Mouse (Mus musculus) neural tube, embryonic 11.5 days (tissue): ENCODE data around the gene Zfp52. TPM values are rescaled to one million over a fixed set of nuclear protein-coding genes. Genes with fewer than 3 reads are reported as not detected.

Source experiments
- ATAC-seq: fragments of 200-750 bp; cut with Nextera tagmentation; 2 replicates; pipeline ENCODE4 v1.8.0; 2017; ENCODE audit warnings: moderate number of reproducible peaks, mild to moderate bottlenecking, moderate TSS enrichment, moderate library complexity; ENCODE audit not compliant: insufficient read depth, low FRiP score, low TSS enrichment
- DNase-seq: peaks from one replicate; pipeline ENCODE4 v3.0.0-alpha.2; 2015; ENCODE audit warnings: low spot score
- H3K27ac ChIP-seq: fragments of 300-500 bp; sonication (generic); 2 replicates; pipeline ENCODE4 v1.5.1; 2014; ENCODE audit warnings: low read depth, mild to moderate bottlenecking, low read length
- H3K27me3 ChIP-seq: fragments of 300-500 bp; sonication (generic); 2 replicates; pipeline ENCODE4 v1.6.1; 2014; ENCODE audit warnings: mild to moderate bottlenecking, low read length, mixed read lengths; ENCODE audit not compliant: control insufficient read depth, insufficient read depth
- H3K36me3 ChIP-seq: fragments of 300-500 bp; sonication (generic); 2 replicates; pipeline ENCODE4 v1.6.1; 2014; ENCODE audit warnings: mild to moderate bottlenecking, low read length, moderate library complexity, mixed read lengths; ENCODE audit not compliant: control insufficient read depth, insufficient read depth
- H3K4me1 ChIP-seq: fragments of 300-500 bp; sonication (generic); 2 replicates; pipeline ENCODE4 v1.6.1; 2014; ENCODE audit warnings: low read length, mixed read lengths; ENCODE audit not compliant: control insufficient read depth, insufficient read depth
- H3K4me2 ChIP-seq: fragments of 300-500 bp; sonication (generic); 2 replicates; pipeline ENCODE4 v1.6.1; 2014; ENCODE audit warnings: low read depth, mild to moderate bottlenecking, moderate library complexity
- H3K4me3 ChIP-seq: fragments of 300-500 bp; sonication (generic); 2 replicates; pipeline ENCODE4 v1.5.1; 2014; ENCODE audit warnings: low read depth, low read length
- H3K9ac ChIP-seq: fragments of 300-500 bp; sonication (generic); 2 replicates; pipeline ENCODE4 v1.6.1; 2014; ENCODE audit warnings: mild to moderate bottlenecking, low read length
- H3K9me3 ChIP-seq: fragments of 300-500 bp; sonication (generic); 2 replicates; pipeline ENCODE4 v1.6.1; 2016; ENCODE audit warnings: low read length; ENCODE audit not compliant: control insufficient read depth
- WGBS: fragments of 180-500 bp; shearing (Covaris S2); extraction: QIAGEN DNeasy Blood & Tissue Kit; methylation state at CpG from one replicate; pipeline ENCODE4 v1.1.7; 2014; 5-methylcytosine and 5-hydroxymethylcytosine counted together
- polyA plus RNA-seq: library from polyadenylated mRNA; unstranded; fragments of >200 nt; fragmentation: Nextera tagmentation; extraction: Ambion mirVana; gene quantifications from 2 replicates; pipeline ENCODE4 v1.2.1, GENCODE M21; 2014

Gene Zfp52
- polyA plus RNA-seq, 1 experiment from 2014 or later, result 1.5 TPM

GRCm38 (mm10) chr17:21516201-21517129 lies 18.9 kb upstream of the Zfp52 start:
- Histone ChIP-seq H3K4me3 (peak overlapping the region; percentile 51), H3K9me3 (no peaks in the 10 kb centered on the region), H3K9ac (peak overlapping the region; percentile 71), H3K27ac (peak overlapping the region; percentile 67; the same call in 1 of the 2 replicates), H3K4me2 (peak overlapping the region; percentile 85), H3K36me3 (no peaks in the 10 kb centered on the region), H3K4me1 (no peaks in the 10 kb centered on the region), H3K27me3 (no peaks in the 10 kb centered on the region)
- WGBS, result under 1% methylated on average over 37 of the region's 37 CpGs
- DNase-seq (peak; percentile 82), ATAC-seq (peak; percentile 89)

- Histone ChIP-seq H3K9ac (peak overlapping the region; percentile 71; the same call in 1 of the 2 replicates), H3K4me1 (no peaks in the 10 kb centered on the region), H3K27ac (peak overlapping the region; percentile 67; the same call in 1 of the 2 replicates), H3K4me3 (peak overlapping the region; percentile 51), H3K27me3 (no peaks in the 10 kb centered on the region), H3K4me2 (peak overlapping the region; percentile 85), H3K36me3 (no peaks in the 10 kb centered on the region), H3K9me3 (no peaks in the 10 kb centered on the region)
- 41% methylated on average over 4 of the region's 4 CpGs for WGBS
- ATAC-seq (no peak; the same call in 1 of the 2 replicates), DNase-seq (no peak)
Observed at GRCm38 (mm10) chr17:21517130-21517671, 18.1 kb upstream of the Zfp52 start.

GRCm38 (mm10) chr17:21526270-21526669 lies 9.1 kb upstream of the Zfp52 start:
- no peaks in the 10 kb centered on the region for H3K9me3 ChIP-seq
- no peak for ATAC-seq
- DNase-seq, result no peak
- no peak overlapping the region for H3K27ac ChIP-seq
- H3K9ac ChIP-seq, result no peak overlapping the region
- no peak overlapping the region for H3K4me2 ChIP-seq
- H3K27me3 ChIP-seq, result no peaks in the 10 kb centered on the region
- no peak overlapping the region for H3K4me3 ChIP-seq
- no peaks in the 10 kb centered on the region for H3K4me1 ChIP-seq
- H3K36me3 ChIP-seq, result no peaks in the 10 kb centered on the region

- DNase-seq, result no peak
- Histone ChIP-seq H3K27me3 (no peaks in the 10 kb centered on the region), H3K4me2 (no peak overlapping the region), H3K36me3 (no peaks in the 10 kb centered on the region), H3K9me3 (no peaks in the 10 kb centered on the region), H3K9ac (no peak overlapping the region), H3K4me3 (no peak overlapping the region), H3K27ac (no peak overlapping the region), H3K4me1 (no peaks in the 10 kb centered on the region)
- ATAC-seq, result no peak
- WGBS, result 62% methylated on average over 5 of the region's 5 CpGs
Observed at GRCm38 (mm10) chr17:21530645-21531330, 4.6 kb upstream of the Zfp52 start.

- Histone ChIP-seq H3K4me2 (peak overlapping the region; percentile 62), H3K4me3 (peak overlapping the region; percentile 60), H3K4me1 (no peaks in the 10 kb centered on the region), H3K9me3 (no peaks in the 10 kb centered on the region), H3K36me3 (no peaks in the 10 kb centered on the region), H3K27ac (no peak overlapping the region), H3K27me3 (no peaks in the 10 kb centered on the region), H3K9ac (no peak overlapping the region)
- 83% methylated on average over 5 of the region's 5 CpGs for WGBS
- DNase-seq (no peak), ATAC-seq (0 out of 2 replicates have a peak, but pooled peaks have one; percentile 0)
Observed at GRCm38 (mm10) chr17:21531621-21532020, 3.7 kb upstream of the Zfp52 start.

GRCm38 (mm10) chr17:21532101-21532951 lies 3.0 kb upstream of the Zfp52 start:
- peak overlapping the region; percentile 62 for H3K4me2 ChIP-seq
- H3K36me3 ChIP-seq, result no peaks in the 10 kb centered on the region
- no peaks in the 10 kb centered on the region for H3K27me3 ChIP-seq
- ATAC-seq (peak; percentile 86), DNase-seq (peak; percentile 78)
- peak overlapping the region; percentile 91 for H3K9ac ChIP-seq
- peak overlapping the region; percentile 73 for H3K27ac ChIP-seq
- H3K9me3 ChIP-seq, result no peaks in the 10 kb centered on the region
- H3K4me3 ChIP-seq, result peak overlapping the region; percentile 60
- WGBS, result under 1% methylated on average over 52 of the region's 54 CpGs
- H3K4me1 ChIP-seq, result no peaks in the 10 kb centered on the region

- no peak for ATAC-seq
- WGBS, result 95% methylated on average over 1 of the region's 1 CpGs
Observed at GRCm38 (mm10) chr17:21533961-21534360, 1.4 kb upstream of the Zfp52 start.

More at GRCm38 (mm10) chr17:21533961-21534360, 1.4 kb upstream of the Zfp52 start:
- H3K36me3 ChIP-seq, result no peaks in the 10 kb centered on the region
- no peaks in the 10 kb centered on the region for H3K4me1 ChIP-seq
- H3K9ac ChIP-seq, result no peak overlapping the region
- H3K27ac ChIP-seq, result no peak overlapping the region
- no peak overlapping the region for H3K4me3 ChIP-seq
- H3K4me2 ChIP-seq, result no peak overlapping the region
- no peak for DNase-seq
- no peaks in the 10 kb centered on the region for H3K9me3 ChIP-seq
- H3K27me3 ChIP-seq, result no peaks in the 10 kb centered on the region
